Mouse (Mus musculus) ES-E14 (cell line): ENCODE measurements at regions not wholly inside any gene's neighbourhood (a gene's known extent, or its start where the extent isn't known, plus 50 kb on each side); places are given as distances from the start of the nearest gene placed in this dataset.

Source experiments
- CHD2 ChIP-seq: IDR thresholded peaks from 2 replicates; pipeline ENCODE4 v1.6.1; 2014; ENCODE audit warnings: mild to moderate bottlenecking, low read depth, low read length, inconsistent platforms
- ZC3H11A ChIP-seq: IDR thresholded peaks from 2 replicates; pipeline ENCODE4 v1.6.1; 2012; ENCODE audit warnings: low read depth, mild to moderate bottlenecking, inconsistent platforms, low read length, borderline replicate concordance

- TF ChIP-seq ZC3H11A (no peak; the same call in 1 of the 2 replicates), CHD2 (no peak)
These were observed 70.4 kb upstream of the Camk1g start for GRCm38 (mm10) chr1:193440512-193440911.
